Mouse (Mus musculus) limb, embryonic 10.5 days (tissue): ENCODE measurements around the gene Rab3a. TPM values are rescaled to one million over a fixed set of nuclear protein-coding genes. Genes with fewer than 3 reads are reported as not detected.

ENCODE experiments used
- DNase-seq: peaks from one replicate; pipeline ENCODE4 v3.0.0-alpha.2; 2017; ENCODE audit warnings: low spot score
- H3K27ac ChIP-seq: fragments of 300-500 bp; sonication (generic); 2 replicates; pipeline ENCODE4 v1.5.1; 2016; ENCODE audit warnings: mild to moderate bottlenecking
- H3K27me3 ChIP-seq: fragments of 300-500 bp; sonication (generic); 2 replicates; pipeline ENCODE4 v1.6.1; 2016; ENCODE audit warnings: low read depth, mild to moderate bottlenecking; ENCODE audit not compliant: poor library complexity, severe bottlenecking
- H3K36me3 ChIP-seq: fragments of 300-500 bp; sonication (generic); 2 replicates; pipeline ENCODE4 v1.6.1; 2016; ENCODE audit warnings: mild to moderate bottlenecking, moderate library complexity
- H3K4me1 ChIP-seq: fragments of 300-500 bp; sonication (generic); 2 replicates; pipeline ENCODE4 v1.6.1; 2016
- H3K4me3 ChIP-seq: fragments of 300-500 bp; sonication (generic); 2 replicates; pipeline ENCODE4 v1.5.1; 2016; ENCODE audit warnings: mild to moderate bottlenecking, moderate library complexity
- H3K9me3 ChIP-seq: fragments of 300-500 bp; sonication (generic); replicated peaks from 2 replicates; pipeline ENCODE4 v1.6.1; 2016; ENCODE audit warnings: mild to moderate bottlenecking
- WGBS: fragments of 180-500 bp; shearing (Covaris S2); methylation state at CpG from one replicate; pipeline ENCODE4 v1.1.7; 2016; 5-methylcytosine and 5-hydroxymethylcytosine counted together
- polyA plus RNA-seq: library from polyadenylated mRNA; unstranded; fragments of >200 nt; fragmentation: Nextera tagmentation; extraction: Ambion mirVana; gene quantifications from 2 replicates; pipeline ENCODE4 v1.2.1, GENCODE M21; 2016

Gene Rab3a
- polyA plus RNA-seq, 1 experiment from 2014 or later = 10.8 TPM

DNA sequence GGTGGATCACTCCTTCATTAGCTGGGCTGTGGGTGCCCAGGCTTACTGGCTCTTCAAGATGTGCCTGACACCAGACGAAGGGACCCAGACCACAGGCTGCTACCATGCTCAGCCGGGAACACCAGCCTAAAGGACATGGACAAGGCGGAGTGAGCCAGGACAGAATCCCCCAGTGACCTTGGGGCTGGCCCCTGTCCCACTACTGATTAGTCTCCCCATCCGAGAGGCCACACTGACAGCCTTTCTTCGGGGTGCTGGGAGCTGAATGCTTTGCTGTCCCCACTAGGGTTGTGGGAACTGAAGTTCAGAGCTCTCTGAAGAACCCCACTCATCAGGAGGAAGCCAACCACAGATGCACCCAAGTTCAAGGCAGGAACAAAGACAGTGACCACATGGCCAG is 20.7 kb downstream of the Rab3a start:
- 90% methylated on average over 5 of the region's 5 CpGs for WGBS
- H3K4me1 ChIP-seq = peaks cover 46% of the 10 kb centered on the region
- H3K27ac ChIP-seq = peak overlapping the region; percentile 94
- no peaks in the 10 kb centered on the region for H3K27me3 ChIP-seq
- DNase-seq = no peak
- H3K9me3 ChIP-seq = no peaks in the 10 kb centered on the region
- peak overlapping the region; percentile 66 for H3K4me3 ChIP-seq
- H3K36me3 ChIP-seq = peaks cover 74% of the 10 kb centered on the region

DNA sequence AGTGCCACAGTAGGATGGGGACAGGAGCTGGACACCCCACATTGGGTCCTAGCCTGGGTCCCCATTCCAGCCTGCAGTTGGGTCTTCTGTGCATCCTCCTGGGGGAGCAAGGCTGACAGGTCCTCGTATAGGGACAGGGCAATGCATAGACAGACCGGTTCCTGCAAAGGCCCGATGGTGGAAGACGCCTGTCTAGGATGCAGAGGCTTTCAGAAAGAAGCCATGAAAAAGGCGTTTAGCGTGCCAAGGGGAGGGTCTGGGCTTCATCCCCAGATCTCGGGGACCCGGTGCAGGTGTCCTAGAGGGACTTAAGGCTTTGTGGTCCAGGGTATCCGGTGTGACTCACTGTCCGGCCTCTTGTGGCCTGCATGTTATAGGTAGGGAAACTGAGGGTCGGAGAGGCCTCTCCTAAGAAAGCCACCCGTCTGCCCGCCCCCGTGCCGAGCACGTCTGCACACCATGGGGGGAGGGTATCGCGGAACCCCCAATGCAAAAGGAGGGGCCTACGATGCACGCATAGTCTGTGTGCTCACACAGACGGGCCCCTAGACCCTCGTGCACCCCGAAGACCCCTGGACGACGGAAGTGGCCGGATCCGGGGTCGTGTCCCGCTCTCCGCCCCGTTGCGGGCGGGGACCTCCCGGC is 21.5 kb downstream of the Rab3a start:
- no peaks in the 10 kb centered on the region for H3K9me3 ChIP-seq
- WGBS = 5% methylated on average over 34 of the region's 34 CpGs

DNA sequence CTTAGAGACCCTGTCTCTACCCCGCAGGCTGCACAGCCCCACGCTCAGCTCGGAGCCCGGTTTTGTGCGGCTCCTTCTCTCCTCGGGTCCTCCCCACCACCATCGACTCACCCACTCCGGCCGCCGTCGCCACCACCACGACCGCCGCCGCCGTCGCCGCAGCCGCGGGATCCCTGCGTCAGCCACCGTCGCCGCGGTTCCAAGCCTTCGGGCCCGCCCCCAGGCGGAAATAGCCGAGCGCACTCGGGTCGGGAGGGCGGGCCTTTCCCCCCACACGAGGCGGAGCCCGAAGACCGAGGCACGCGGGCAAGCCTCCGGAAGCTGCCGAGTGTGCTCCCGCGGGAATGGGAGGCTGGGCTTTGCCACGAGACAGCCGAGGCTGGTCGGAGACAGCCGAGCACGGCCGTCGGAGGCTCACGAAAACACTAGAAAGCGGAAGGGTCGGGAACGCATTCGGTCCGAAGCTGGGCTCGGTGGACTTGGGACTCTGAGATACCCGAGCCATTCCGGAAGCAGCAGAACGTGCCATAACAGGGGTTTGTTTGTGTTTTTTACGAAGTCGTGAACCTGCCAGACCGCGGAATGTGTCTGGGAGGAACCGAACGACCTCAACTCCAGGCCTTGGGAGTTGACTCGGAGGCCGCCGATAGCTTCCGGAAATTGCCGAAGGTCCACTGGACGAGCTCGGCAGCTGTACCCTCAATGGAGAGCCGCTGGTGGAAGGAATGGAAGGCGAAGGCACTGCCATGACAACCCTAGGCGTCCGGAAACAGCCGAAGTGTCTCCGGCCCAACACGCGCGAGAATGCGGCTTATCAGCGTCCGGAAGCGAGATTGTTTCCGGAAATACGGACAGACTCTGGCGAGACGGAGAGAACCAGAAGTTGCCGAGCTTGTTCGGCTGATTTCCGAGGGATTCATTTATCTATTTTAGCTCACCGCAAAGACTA is 22.3 kb downstream of the Rab3a start, which contains the start of gene Pik3r2:
TSS of gene Pik3r2 (minus strand) at position 218 of the 949 bp plus-strand sequence.
- Histone ChIP-seq H3K27me3 (no peaks in the 10 kb centered on the region), H3K4me3 (peak within 1 kb of the TSS; percentile 66), H3K4me1 (peaks cover 46% of the 10 kb centered on the region), H3K9me3 (no peaks in the 10 kb centered on the region), H3K27ac (peak within 1 kb of the TSS; percentile 94), H3K36me3 (peaks cover 74% of the 10 kb centered on the region)
- under 1% methylated on average over 94 of the region's 94 CpGs for WGBS
- DNase-seq = peak; percentile 99

More for the DNA sequence above, 21.5 kb downstream of the Rab3a start:
- Histone ChIP-seq H3K4me3 (peak overlapping the region; percentile 66), H3K36me3 (peaks cover 74% of the 10 kb centered on the region), H3K27me3 (no peaks in the 10 kb centered on the region), H3K4me1 (peaks cover 46% of the 10 kb centered on the region), H3K27ac (peak overlapping the region; percentile 94)
- peak; percentile 53 for DNase-seq

DNA sequence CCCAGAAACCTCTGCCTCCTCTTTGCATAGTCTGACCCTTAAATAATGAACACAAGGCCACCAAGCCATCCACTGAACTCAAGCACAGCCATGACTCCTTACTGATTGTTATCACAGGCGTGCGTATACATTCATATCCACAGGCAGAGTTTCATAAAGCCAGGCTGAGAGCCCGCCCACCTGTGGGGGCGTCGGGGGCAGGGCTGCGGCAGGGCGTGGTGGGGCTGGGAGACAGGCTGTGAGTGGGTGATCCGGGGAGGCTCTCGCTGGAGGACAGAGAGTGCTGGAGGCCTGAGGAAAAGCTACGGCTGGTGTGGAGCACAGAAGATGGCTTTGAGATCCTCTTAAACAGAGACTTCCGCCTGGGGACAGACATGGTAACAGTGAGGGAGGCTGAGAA is 25.6 kb downstream of the Rab3a start:
- Histone ChIP-seq H3K4me1 (peaks cover 28% of the 10 kb centered on the region), H3K4me3 (no peak overlapping the region), H3K27me3 (no peaks in the 10 kb centered on the region), H3K9me3 (no peaks in the 10 kb centered on the region), H3K27ac (no peak overlapping the region), H3K36me3 (peaks cover 74% of the 10 kb centered on the region)
- WGBS = 82% methylated on average over 11 of the region's 11 CpGs
- no peak for DNase-seq

DNA sequence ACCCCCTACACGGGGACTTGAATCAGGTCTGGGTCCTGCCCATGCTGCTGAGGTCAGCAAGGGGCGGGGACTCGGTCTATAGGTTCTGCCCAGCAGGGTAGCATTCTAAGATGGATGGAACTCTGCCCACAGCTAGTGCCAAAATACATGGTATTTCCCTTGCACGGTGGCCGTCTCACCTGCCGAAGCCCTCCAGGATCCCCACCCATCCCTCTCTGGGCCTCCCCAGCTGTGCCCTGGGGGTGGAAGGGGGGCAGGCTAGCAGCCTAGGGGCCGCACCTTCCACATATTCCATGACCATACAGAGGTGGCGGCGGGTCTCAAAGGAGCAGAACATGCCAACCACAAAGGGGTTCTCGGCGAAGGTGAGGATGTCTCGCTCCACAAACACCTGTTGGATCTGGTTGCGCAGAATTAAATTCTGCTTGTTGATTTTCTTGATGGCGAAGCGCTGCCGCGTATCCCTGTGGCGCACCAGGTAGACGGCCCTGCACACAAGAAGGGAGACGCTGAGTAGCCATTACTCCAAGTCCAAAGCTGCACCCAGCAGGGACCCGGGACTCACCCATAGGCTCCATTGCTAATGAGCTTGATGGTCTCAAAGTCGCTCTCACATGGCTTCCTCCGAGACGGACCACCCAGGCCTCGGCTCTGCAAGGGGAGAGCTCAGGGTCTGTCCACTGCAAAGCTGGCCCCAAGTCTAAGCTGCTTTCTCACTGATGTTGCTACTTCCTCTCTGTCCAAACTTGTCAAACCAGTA is 32.0 kb downstream of the Rab3a start:
- Histone ChIP-seq H3K9me3 (no peaks in the 10 kb centered on the region), H3K27me3 (0 out of 2 replicates have a peak, but pooled peaks cover 16% of the 10 kb centered on the region), H3K36me3 (peaks cover 86% of the 10 kb centered on the region), H3K4me3 (no peak overlapping the region), H3K4me1 (peaks cover 41% of the 10 kb centered on the region), H3K27ac (no peak overlapping the region)
- 84% methylated on average over 25 of the region's 25 CpGs for WGBS
- no peak for DNase-seq

DNA sequence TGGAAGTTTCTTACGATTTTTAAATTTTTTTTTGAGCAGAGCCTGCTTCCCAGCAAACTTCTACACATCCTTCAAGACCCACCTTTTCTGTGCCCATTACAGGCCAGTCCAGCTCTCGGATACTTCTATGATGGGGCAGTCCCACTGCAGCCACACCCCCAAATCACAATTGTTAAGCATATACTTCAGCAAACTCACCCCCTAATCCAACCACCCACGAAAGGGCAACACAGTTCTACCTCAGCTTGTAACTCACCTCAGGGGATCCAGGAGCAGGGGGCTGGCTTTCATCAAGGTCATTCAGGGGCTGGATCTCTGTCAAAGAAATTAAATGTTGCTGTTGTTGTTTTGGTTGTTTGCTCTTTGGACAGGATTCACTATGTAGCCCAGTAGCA is 32.6 kb downstream of the Rab3a start:
- peaks cover 47% of the 10 kb centered on the region for H3K4me1 ChIP-seq
- peaks cover 80% of the 10 kb centered on the region for H3K36me3 ChIP-seq
- no peaks in the 10 kb centered on the region for H3K9me3 ChIP-seq
- 88% methylated on average over 3 of the region's 3 CpGs for WGBS
- 0 out of 2 replicates have a peak, but pooled peaks cover 16% of the 10 kb centered on the region for H3K27me3 ChIP-seq
- H3K27ac ChIP-seq = no peak overlapping the region
- H3K4me3 ChIP-seq = no peak overlapping the region
- DNase-seq = no peak

DNA sequence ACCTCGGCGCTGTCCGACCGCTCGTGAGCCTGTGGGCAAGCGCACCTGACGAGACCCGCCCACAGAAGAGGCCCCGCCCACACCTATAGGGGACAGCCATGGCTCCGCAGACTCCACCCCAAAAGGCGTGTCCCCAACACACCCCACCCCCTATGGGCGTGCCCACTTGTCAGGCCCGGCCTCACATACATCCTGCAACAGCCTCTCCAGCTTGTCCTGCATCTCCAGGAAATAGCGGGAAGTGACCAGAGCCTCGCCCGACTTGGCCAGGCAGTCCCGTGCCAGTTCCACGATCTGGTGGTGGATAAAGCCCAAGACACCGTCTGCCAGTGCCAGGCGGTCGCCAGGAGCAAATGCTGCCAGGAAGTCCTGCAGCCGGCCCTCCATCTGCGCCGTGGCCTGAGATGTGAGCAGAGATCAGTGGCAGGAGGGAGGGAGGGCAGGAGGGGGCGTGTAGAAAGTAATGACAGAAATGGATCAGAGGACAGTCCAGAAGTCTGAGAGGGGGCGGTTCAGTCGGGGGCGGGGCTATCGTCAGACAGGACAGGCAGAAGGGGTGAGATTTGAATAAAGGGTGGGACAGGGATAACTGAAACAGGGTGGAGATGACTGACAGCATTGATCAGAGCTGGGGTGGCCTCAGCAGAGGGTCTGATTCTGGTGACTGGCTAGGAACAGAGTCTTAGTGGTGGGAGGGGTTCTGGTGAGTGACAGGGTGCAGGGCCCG is 33.6 kb downstream of the Rab3a start:
- DNase-seq = peak; percentile 85
- Histone ChIP-seq H3K36me3 (peaks cover 70% of the 10 kb centered on the region), H3K9me3 (no peaks in the 10 kb centered on the region), H3K4me3 (peak overlapping the region; percentile 39), H3K4me1 (peaks cover 58% of the 10 kb centered on the region), H3K27me3 (0 out of 2 replicates have a peak, but pooled peaks cover 16% of the 10 kb centered on the region), H3K27ac (no peak overlapping the region)
- 10% methylated on average over 30 of the region's 30 CpGs for WGBS

DNA sequence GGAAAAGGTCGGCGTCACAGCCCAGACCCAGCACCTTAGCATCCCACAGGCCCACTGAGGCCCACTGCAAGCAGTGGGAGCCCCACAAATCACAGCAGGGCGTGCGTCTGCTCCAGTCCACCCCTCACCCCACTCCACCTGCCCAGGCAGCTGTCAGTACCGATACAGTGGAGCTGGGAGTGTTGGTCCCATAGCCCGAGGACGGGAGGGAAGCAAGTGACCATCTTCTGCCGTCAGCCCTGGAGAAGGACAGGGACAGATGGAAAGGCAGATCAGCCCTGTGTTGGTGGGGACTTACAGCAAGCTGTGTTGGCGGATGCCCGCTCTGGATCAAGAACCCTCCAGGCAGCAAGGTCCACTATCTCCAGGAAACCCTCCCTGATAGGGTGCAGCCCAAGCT is 34.6 kb downstream of the Rab3a start:
- Histone ChIP-seq H3K27ac (no peak overlapping the region), H3K9me3 (no peaks in the 10 kb centered on the region), H3K36me3 (peaks cover 60% of the 10 kb centered on the region), H3K4me1 (peaks cover 66% of the 10 kb centered on the region), H3K27me3 (peaks cover 25% of the 10 kb centered on the region), H3K4me3 (0 out of 2 replicates have a peak overlapping the region, but pooled peaks have one; percentile 13)
- 77% methylated on average over 10 of the region's 10 CpGs for WGBS
- DNase-seq = no peak

DNA sequence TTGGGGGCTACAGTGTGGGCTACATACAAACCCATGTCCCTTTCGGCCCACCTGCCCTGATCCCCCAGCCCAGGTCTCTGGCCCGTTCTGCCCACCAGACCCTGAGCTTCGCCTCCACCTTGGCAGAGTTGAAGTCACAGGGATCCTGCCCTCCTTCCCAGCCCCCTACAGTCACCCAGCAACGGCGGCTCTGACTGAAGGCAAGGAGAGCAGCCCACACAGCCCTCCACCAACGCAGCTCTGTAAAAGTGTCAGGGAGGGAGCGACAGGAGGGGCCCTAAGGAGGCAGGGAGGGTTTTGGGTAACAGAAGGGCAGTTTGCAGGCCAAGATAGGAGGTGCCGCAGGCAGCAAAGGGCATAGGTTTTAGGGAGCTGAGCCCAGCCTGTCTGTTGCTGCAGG is 36.4 kb downstream of the Rab3a start:
- no peaks in the 10 kb centered on the region for H3K9me3 ChIP-seq
- H3K27me3 ChIP-seq = peaks cover 41% of the 10 kb centered on the region
- DNase-seq = no peak
- H3K4me1 ChIP-seq = peaks cover 70% of the 10 kb centered on the region
- H3K4me3 ChIP-seq = peak overlapping the region; percentile 75
- H3K27ac ChIP-seq = peak overlapping the region; percentile 42; the same call in 1 of the 2 replicates
- H3K36me3 ChIP-seq = peaks cover 42% of the 10 kb centered on the region
- 65% methylated on average over 8 of the region's 8 CpGs for WGBS

DNA sequence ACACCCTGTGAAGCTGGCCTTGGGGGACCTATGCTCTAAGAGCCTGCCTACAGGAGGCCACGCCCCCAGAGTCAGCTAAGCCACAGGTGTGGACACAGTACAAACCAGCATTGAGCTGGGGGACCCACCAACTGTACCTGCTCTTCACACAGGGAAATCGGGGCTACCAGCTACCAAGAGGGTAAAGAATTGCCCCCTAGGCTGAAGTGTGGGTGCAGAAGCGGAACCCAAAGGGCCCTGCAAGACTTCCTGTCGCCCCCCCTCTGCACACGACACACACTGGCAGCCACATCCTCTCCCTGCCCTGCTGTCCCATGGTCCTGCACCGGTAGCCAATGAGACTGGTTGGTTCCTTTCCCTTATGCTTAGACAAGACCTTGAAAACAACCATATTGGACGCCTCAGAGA is 36.8 kb downstream of the Rab3a start:
- peaks cover 74% of the 10 kb centered on the region for H3K4me1 ChIP-seq
- 87% methylated on average over 7 of the region's 7 CpGs for WGBS
- no peak for DNase-seq
- peak overlapping the region; percentile 42; the same call in 1 of the 2 replicates for H3K27ac ChIP-seq
- peak overlapping the region; percentile 75 for H3K4me3 ChIP-seq
- H3K36me3 ChIP-seq = peaks cover 38% of the 10 kb centered on the region
- H3K27me3 ChIP-seq = peaks cover 46% of the 10 kb centered on the region
- no peaks in the 10 kb centered on the region for H3K9me3 ChIP-seq

DNA sequence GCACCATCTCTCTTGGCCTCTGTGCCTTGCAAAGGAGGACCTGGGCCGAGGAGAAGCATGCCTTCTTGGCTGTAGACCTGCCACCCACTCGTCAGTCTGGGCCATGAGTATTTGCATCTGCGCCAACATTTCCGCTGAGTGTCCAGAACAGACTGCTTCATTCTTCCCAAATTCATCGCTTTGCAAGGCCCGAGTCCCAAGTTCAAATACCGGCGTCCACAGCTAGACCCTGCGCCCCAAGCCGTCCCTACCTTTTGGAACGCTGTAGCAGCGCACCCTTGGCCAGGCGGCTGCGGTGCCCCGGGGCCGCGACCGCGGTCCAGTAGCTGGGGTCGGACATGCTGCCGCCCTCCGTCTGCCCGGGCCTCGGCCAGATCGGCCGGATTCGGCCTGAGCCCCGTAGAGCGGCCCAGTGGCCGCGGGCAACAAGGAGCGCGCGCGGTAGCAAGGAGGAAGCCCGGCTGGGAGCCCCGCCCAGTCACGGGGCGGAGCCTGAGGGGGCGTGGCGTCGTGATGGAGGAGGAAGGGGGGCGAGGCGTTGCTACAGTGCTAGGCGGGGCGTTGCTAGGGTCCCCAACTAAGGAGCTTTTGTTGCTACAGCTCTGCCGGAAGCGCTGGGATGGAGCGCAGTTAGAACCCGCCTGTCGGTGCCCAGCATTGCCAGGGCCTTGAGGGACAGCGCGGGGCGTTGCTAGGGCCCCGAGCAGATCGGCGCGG is 37.7 kb downstream of the Rab3a start:
- peaks cover 29% of the 10 kb centered on the region for H3K36me3 ChIP-seq
- 7% methylated on average over 56 of the region's 58 CpGs for WGBS
- no peaks in the 10 kb centered on the region for H3K9me3 ChIP-seq
- H3K27me3 ChIP-seq = peaks cover 49% of the 10 kb centered on the region
- H3K4me3 ChIP-seq = peak overlapping the region; percentile 75
- peaks cover 79% of the 10 kb centered on the region for H3K4me1 ChIP-seq
- peak overlapping the region; percentile 92 for H3K27ac ChIP-seq
- DNase-seq = peak; percentile 99
